Mouse (Mus musculus): Measurements from ENCODE around the gene Clint1.

- no peak for TF ChIP-seq CTCF (IDR thresholded peaks at IDR 0.05)
- no peak for TF ChIP-seq EP300 (IDR thresholded peaks at IDR 0.05)
These were observed 41.8 kb upstream of the Clint1 start for GRCm38 (mm10) chr11:45810056-45810455.
